Mouse (Mus musculus) hindlimb bud, embryonic 11.5 days (tissue): ENCODE data around the gene Rabl3.

ENCODE experiments used
- DNase-seq: peaks from one replicate; pipeline ENCODE4 v3.0.0-alpha.2; 2012; ENCODE audit warnings: low read depth, low spot score; ENCODE audit errors: extremely low spot score

Gene Rabl3

DNA sequence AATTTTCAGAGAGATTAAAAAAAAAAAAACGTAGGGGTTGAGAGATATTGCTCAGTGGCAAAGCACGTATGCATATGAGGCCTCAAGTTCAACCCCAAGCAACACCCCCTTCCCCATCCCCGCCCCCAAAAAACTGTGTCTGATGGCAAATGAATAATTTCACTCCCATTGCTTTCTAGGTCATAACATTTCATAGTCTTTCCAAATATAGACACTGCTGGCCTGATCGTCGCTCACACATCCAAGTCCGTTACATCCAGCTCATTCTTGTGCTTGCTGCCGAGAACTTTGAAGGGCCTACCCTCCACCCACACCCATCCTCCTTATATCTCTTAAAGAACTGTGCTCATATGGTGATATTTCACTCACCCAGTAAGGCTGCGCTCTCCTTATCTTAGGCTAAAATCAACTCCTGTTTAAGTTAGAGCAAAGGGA, 45.5 kb downstream of the Rabl3 start:
- no peak for DNase-seq

GRCm38 (mm10) chr16:37590921-37591320, 51.2 kb downstream of the Rabl3 start:
- DNase-seq: no peak

GRCm38 (mm10) chr16:37591551-37591950, 51.9 kb downstream of the Rabl3 start:
- no peak for DNase-seq

DNA sequence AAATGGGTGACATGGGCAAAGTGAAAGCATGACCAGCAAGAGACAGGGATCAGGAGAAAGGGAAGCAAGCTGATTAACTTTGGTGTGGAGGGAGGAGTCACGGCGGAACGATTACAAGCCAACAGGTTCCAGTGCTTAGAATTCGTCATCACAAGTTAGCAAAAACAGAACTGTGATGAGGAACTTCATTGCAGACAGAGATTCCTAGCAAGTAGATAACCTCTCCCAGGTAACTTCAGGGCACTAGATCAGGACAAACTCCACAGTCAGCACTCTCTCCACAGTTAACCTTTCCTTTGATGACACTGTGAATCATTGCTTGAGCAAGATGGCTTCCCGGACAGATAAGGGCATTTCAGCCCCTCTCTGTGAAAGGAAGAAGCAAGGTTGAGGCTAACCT, 57.7 kb downstream of the Rabl3 start:
- DNase-seq: no peak

DNA sequence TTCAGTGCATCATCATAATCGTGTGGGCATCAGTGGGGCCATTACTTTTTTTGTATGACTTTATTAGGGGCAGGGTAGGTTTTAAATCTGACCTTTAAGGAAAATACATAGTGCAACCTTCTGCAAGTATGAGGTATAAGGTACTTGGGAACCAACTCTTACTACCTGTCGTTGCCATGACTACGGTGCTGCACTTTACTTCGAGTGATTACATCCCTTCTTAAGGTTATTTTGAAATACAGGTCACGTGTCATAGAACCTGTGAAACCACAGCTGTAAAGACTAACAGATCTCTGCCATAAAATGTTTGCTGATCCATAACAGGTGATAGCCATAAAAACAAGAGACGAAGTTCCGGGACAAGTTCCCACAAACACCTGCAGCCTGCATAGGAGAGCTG, 58.8 kb downstream of the Rabl3 start:
- no peak for DNase-seq

GRCm38 (mm10) chr16:37599326-37599725, 59.6 kb downstream of the Rabl3 start:
- DNase-seq: no peak

- DNase-seq: no peak
Observed at GRCm38 (mm10) chr16:37603431-37603830, 63.7 kb downstream of the Rabl3 start.

DNA sequence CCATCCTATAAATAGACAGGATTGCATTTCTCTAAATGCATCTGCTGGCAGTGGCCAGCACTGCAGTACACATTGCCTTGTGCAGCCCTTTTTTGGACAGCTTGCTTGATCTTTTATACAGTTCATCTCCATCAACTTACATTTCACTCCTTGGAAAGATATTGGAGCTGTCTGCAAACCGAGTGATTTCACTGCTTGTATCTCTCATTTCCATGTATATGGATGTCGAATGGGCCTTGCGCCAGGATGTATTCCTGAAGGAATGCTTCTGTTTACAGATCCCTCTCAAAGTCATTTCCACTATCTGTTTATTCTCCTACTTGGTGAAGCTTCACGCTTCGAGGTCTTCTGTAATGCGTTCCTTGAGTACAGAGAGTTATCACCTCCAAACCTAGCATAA, 64.6 kb downstream of the Rabl3 start:
- DNase-seq: no peak

DNA sequence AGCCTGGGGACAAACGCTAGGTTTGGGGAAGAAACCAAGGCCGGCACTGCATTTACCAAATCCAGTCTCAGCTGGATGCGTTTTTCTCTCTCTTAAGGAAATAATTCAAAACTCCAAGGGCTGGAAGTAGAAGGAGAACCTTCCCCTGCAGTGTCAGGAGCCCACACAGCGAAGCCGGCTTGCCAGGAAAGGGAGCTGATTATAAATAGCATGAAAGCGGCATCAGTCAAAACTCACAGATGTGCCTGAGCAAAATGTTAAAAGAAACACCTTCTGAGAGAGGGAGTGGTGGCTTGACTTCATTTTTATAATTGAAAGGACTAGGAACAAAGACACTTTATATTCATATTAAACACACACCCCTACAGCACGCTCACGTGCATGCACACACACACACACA, 70.6 kb downstream of the Rabl3 start:
- DNase-seq: no peak

DNA sequence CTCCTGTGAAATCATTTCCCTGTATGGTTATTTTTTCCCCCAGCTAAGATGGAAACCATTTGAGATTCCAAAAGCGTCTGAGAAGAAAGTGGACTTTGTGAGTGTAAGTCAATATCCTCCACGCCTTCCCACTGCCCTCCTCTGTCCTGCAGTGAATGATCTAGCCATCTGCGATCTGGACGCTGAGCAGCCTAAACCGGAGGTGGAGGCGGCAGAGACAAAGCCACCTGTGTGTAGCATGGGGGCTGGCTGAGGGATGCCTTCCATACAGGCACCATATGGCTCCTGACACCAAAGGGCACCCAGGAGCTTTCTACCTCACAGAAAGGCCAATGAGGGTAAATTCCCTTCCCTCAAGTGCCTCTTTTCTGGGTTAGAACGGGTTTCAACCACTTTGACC, 71.4 kb downstream of the Rabl3 start:
- DNase-seq: no peak

GRCm38 (mm10) chr16:37612013-37612412, 72.3 kb downstream of the Rabl3 start:
- DNase-seq: no peak

DNA sequence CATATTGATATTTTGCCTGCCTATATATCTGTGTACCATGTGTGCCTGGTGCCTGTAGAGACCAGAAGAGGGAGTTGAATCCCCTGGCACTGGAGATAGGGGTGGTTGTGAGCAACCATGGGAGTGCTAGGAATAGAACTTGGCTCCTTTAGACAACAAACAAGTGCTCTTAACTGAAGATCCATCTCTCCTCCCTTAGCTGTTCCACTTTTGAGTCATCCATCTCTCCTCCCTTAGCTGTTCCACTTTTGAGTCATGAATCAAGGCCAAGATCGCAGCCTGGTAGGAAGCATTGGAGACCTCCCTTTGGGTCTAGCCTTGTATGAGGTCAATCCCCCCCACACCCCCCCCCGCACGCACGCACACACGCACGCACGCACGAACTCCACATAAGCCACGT, 74.9 kb downstream of the Rabl3 start:
- DNase-seq: no peak

DNA sequence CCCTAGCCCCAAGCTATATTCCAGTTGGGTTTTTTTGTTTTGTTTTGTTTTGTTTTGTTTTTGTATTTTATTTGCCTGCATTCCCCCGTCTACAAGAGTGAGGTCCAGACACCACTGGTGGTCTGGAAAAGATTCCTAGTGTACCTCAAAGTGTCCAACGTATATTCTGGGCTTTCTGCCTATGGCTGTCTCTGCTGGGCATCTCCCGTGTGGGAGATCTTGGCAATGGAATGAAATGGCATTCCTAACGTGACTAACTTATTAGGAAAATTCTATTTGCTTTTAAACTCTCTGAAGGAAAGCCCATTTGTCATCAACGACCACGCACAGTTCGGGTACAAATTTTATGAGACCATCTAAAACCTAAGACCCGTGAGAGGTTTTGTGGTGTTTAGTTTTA, 75.7 kb downstream of the Rabl3 start:
- no peak for DNase-seq

DNA sequence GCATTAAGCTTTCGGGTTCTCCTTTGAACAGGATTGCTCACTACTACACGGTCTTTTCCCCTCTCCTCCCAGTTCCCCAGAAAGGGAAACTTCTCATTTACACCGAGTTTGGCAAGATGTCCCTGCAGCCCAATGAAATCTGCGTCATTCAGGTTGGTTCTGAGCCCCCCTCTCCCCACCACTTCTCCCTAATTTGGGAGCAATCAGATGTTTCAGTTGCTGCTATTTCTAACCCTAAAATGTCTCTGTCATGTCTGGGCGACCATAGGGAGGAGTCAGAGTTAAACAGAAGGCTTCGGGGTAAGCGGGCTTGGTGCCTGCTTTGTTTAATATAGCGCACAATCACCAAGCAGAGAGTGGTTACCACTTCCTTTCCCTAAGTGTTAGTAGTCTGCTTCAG, 76.4 kb downstream of the Rabl3 start:
- DNase-seq: no peak

GRCm38 (mm10) chr16:37617695-37618094, 78.0 kb downstream of the Rabl3 start:
- no peak for DNase-seq
